Mouse (Mus musculus): ENCODE measurements at regions not wholly inside any gene's neighbourhood (a gene's known extent, or its start where the extent isn't known, plus 50 kb on each side); places are given as distances from the start of the nearest gene placed in this dataset.
A peak's percentile ranks its signal among the peaks of the same experiment; 100 is the strongest.

GRCm38 (mm10) chr17:14517368-14517767, 176.7 kb downstream of the Thbs2 start:
- H3K9ac ChIP-seq (ENCODE audit: low read length): no peak overlapping the region
- no peaks in the 10 kb centered on the region for H3K9me3 ChIP-seq (replicated peaks; ENCODE audit: control insufficient read depth, low read length)
- no peak overlapping the region for H3K4me3 ChIP-seq (ENCODE audit: low read length)
- peak; percentile 62; the same call in 1 of the 2 replicates for ATAC-seq (replicated peaks; ENCODE audit: extremely low read depth, insufficient read depth, low FRiP score)
- 49% methylated on average over 5 of the region's 5 CpGs for WGBS
- H3K27me3 ChIP-seq (ENCODE audit: control insufficient read depth, insufficient read depth, low read length): peaks cover 25% of the 10 kb centered on the region
- H3K36me3 ChIP-seq (ENCODE audit: control insufficient read depth, insufficient read depth): no peaks in the 10 kb centered on the region
- no peak overlapping the region for H3K27ac ChIP-seq (ENCODE audit: low read length)
- 0 out of 2 replicates have a peak, but pooled peaks cover 5% of the 10 kb centered on the region for H3K4me1 ChIP-seq (ENCODE audit: control insufficient read depth, insufficient read depth, low read length)
- no peak overlapping the region for H3K4me2 ChIP-seq (ENCODE audit: low read depth, low read length)

GRCm38 (mm10) chr17:14516097-14516496, 177.9 kb downstream of the Thbs2 start:
- Histone ChIP-seq H3K27ac (ENCODE audit: low read length) (no peak overlapping the region), H3K4me3 (ENCODE audit: low read length) (no peak overlapping the region), H3K9me3 (replicated peaks; ENCODE audit: control insufficient read depth, low read length) (no peaks in the 10 kb centered on the region), H3K9ac (ENCODE audit: low read length) (no peak overlapping the region), H3K27me3 (ENCODE audit: control insufficient read depth, insufficient read depth, low read length) (peaks cover 22% of the 10 kb centered on the region), H3K4me1 (ENCODE audit: control insufficient read depth, insufficient read depth, low read length) (0 out of 2 replicates have a peak, but pooled peaks cover 5% of the 10 kb centered on the region), H3K36me3 (ENCODE audit: control insufficient read depth, insufficient read depth) (no peaks in the 10 kb centered on the region), H3K4me2 (ENCODE audit: low read depth, low read length) (no peak overlapping the region)
- ATAC-seq (replicated peaks; ENCODE audit: extremely low read depth, insufficient read depth, low FRiP score): no peak
- 28% methylated on average over 8 of the region's 8 CpGs for WGBS

- Histone ChIP-seq H3K27ac (ENCODE audit: low read length) (no peak overlapping the region), H3K36me3 (ENCODE audit: control insufficient read depth, insufficient read depth) (no peaks in the 10 kb centered on the region), H3K4me2 (ENCODE audit: low read depth, low read length) (no peak overlapping the region), H3K9ac (ENCODE audit: low read length) (no peak overlapping the region), H3K27me3 (ENCODE audit: control insufficient read depth, insufficient read depth, low read length) (peaks cover 22% of the 10 kb centered on the region), H3K4me3 (ENCODE audit: low read length) (no peak overlapping the region), H3K4me1 (ENCODE audit: control insufficient read depth, insufficient read depth, low read length) (0 out of 2 replicates have a peak, but pooled peaks cover 5% of the 10 kb centered on the region), H3K9me3 (replicated peaks; ENCODE audit: control insufficient read depth, low read length) (no peaks in the 10 kb centered on the region)
- WGBS: 65% methylated on average over 4 of the region's 4 CpGs
- no peak for ATAC-seq (replicated peaks; ENCODE audit: extremely low read depth, insufficient read depth, low FRiP score)
These were observed 180.6 kb downstream of the Thbs2 start for GRCm38 (mm10) chr17:14513454-14513853.

- H3K27ac ChIP-seq (ENCODE audit: low read length): no peak overlapping the region
- 39% methylated on average over 6 of the region's 6 CpGs for whole genome bisulfite sequencing
- peaks cover 20% of the 10 kb centered on the region for H3K27me3 ChIP-seq (ENCODE audit: control insufficient read depth, insufficient read depth, low read length)
- H3K9ac ChIP-seq (ENCODE audit: low read length): no peak overlapping the region
- no peak for ATAC-seq (replicated peaks; ENCODE audit: extremely low read depth, insufficient read depth, low FRiP score)
- no peaks in the 10 kb centered on the region for H3K36me3 ChIP-seq (ENCODE audit: control insufficient read depth, insufficient read depth)
- no peak overlapping the region for H3K4me3 ChIP-seq (ENCODE audit: low read length)
- no peak overlapping the region for H3K4me2 ChIP-seq (ENCODE audit: low read depth, low read length)
- no peaks in the 10 kb centered on the region for H3K4me1 ChIP-seq (ENCODE audit: control insufficient read depth, insufficient read depth, low read length)
- no peaks in the 10 kb centered on the region for H3K9me3 ChIP-seq (replicated peaks; ENCODE audit: control insufficient read depth, low read length)
These were observed 183.5 kb downstream of the Thbs2 start for GRCm38 (mm10) chr17:14510486-14510885.

GRCm38 (mm10) chr17:14507111-14507510, 186.9 kb downstream of the Thbs2 start:
- H3K27ac ChIP-seq (ENCODE audit: low read length): no peak overlapping the region
- H3K4me1 ChIP-seq (ENCODE audit: control insufficient read depth, insufficient read depth, low read length): no peaks in the 10 kb centered on the region
- H3K9ac ChIP-seq (ENCODE audit: low read length): no peak overlapping the region
- H3K9me3 ChIP-seq (replicated peaks; ENCODE audit: control insufficient read depth, low read length): no peaks in the 10 kb centered on the region
- peaks cover 9% of the 10 kb centered on the region for H3K27me3 ChIP-seq (ENCODE audit: control insufficient read depth, insufficient read depth, low read length)
- no peak for ATAC-seq (replicated peaks; ENCODE audit: extremely low read depth, insufficient read depth, low FRiP score)
- H3K4me2 ChIP-seq (ENCODE audit: low read depth, low read length): no peak overlapping the region
- 71% methylated on average over 3 of the region's 3 CpGs for WGBS
- no peaks in the 10 kb centered on the region for H3K36me3 ChIP-seq (ENCODE audit: control insufficient read depth, insufficient read depth)
- no peak overlapping the region for H3K4me3 ChIP-seq (ENCODE audit: low read length)

GRCm38 (mm10) chr17:14506123-14506522, 187.9 kb downstream of the Thbs2 start:
- Histone ChIP-seq H3K36me3 (ENCODE audit: control insufficient read depth, insufficient read depth) (no peaks in the 10 kb centered on the region), H3K4me3 (ENCODE audit: low read length) (no peak overlapping the region), H3K27me3 (ENCODE audit: control insufficient read depth, insufficient read depth, low read length) (peaks cover 8% of the 10 kb centered on the region), H3K9me3 (replicated peaks; ENCODE audit: control insufficient read depth, low read length) (no peaks in the 10 kb centered on the region), H3K4me2 (ENCODE audit: low read depth, low read length) (no peak overlapping the region), H3K27ac (ENCODE audit: low read length) (no peak overlapping the region), H3K9ac (ENCODE audit: low read length) (no peak overlapping the region), H3K4me1 (ENCODE audit: control insufficient read depth, insufficient read depth, low read length) (no peaks in the 10 kb centered on the region)
- no peak for ATAC-seq (replicated peaks; ENCODE audit: extremely low read depth, insufficient read depth, low FRiP score)

GRCm38 (mm10) chr17:14505415-14505814, 188.6 kb downstream of the Thbs2 start:
- no peaks in the 10 kb centered on the region for H3K36me3 ChIP-seq (ENCODE audit: control insufficient read depth, insufficient read depth)
- peaks cover 10% of the 10 kb centered on the region for H3K27me3 ChIP-seq (ENCODE audit: control insufficient read depth, insufficient read depth, low read length)
- H3K27ac ChIP-seq (ENCODE audit: low read length): no peak overlapping the region
- no peak overlapping the region for H3K4me2 ChIP-seq (ENCODE audit: low read depth, low read length)
- H3K9ac ChIP-seq (ENCODE audit: low read length): no peak overlapping the region
- H3K4me1 ChIP-seq (ENCODE audit: control insufficient read depth, insufficient read depth, low read length): no peaks in the 10 kb centered on the region
- 0 out of 2 replicates have a peak, but pooled peaks have one; percentile 52 for ATAC-seq (replicated peaks; ENCODE audit: extremely low read depth, insufficient read depth, low FRiP score)
- WGBS: 70% methylated on average over 4 of the region's 4 CpGs
- H3K4me3 ChIP-seq (ENCODE audit: low read length): no peak overlapping the region
- H3K9me3 ChIP-seq (replicated peaks; ENCODE audit: control insufficient read depth, low read length): no peaks in the 10 kb centered on the region

GRCm38 (mm10) chr17:14503670-14504069, 190.4 kb downstream of the Thbs2 start:
- H3K27me3 ChIP-seq (ENCODE audit: control insufficient read depth, insufficient read depth, low read length): peaks cover 5% of the 10 kb centered on the region; the same call in 1 of the 2 replicates
- no peaks in the 10 kb centered on the region for H3K9me3 ChIP-seq (replicated peaks; ENCODE audit: control insufficient read depth, low read length)
- 69% methylated on average over 1 of the region's 1 CpGs for WGBS
- H3K9ac ChIP-seq (ENCODE audit: low read length): no peak overlapping the region
- no peak overlapping the region for H3K27ac ChIP-seq (ENCODE audit: low read length)
- H3K4me2 ChIP-seq (ENCODE audit: low read depth, low read length): no peak overlapping the region
- no peaks in the 10 kb centered on the region for H3K36me3 ChIP-seq (ENCODE audit: control insufficient read depth, insufficient read depth)
- ATAC-seq (replicated peaks; ENCODE audit: extremely low read depth, insufficient read depth, low FRiP score): no peak
- no peak overlapping the region for H3K4me3 ChIP-seq (ENCODE audit: low read length)
- no peaks in the 10 kb centered on the region for H3K4me1 ChIP-seq (ENCODE audit: control insufficient read depth, insufficient read depth, low read length)

- Histone ChIP-seq H3K27ac (ENCODE audit: low read length) (no peak overlapping the region), H3K9ac (ENCODE audit: low read length) (no peak overlapping the region), H3K4me3 (ENCODE audit: low read length) (no peak overlapping the region), H3K4me2 (ENCODE audit: low read depth, low read length) (no peak overlapping the region), H3K4me1 (ENCODE audit: control insufficient read depth, insufficient read depth, low read length) (no peaks in the 10 kb centered on the region), H3K27me3 (ENCODE audit: control insufficient read depth, insufficient read depth, low read length) (peaks cover 7% of the 10 kb centered on the region; the same call in 1 of the 2 replicates), H3K9me3 (replicated peaks; ENCODE audit: control insufficient read depth, low read length) (no peaks in the 10 kb centered on the region), H3K36me3 (ENCODE audit: control insufficient read depth, insufficient read depth) (no peaks in the 10 kb centered on the region)
- no peak for ATAC-seq (replicated peaks; ENCODE audit: extremely low read depth, insufficient read depth, low FRiP score)
- WGBS: 76% methylated on average over 2 of the region's 2 CpGs
These were observed 192.7 kb downstream of the Thbs2 start for GRCm38 (mm10) chr17:14501341-14501740.

All from heart, embryonic 16.5 days (tissue).